In the genomic region with DNA sequence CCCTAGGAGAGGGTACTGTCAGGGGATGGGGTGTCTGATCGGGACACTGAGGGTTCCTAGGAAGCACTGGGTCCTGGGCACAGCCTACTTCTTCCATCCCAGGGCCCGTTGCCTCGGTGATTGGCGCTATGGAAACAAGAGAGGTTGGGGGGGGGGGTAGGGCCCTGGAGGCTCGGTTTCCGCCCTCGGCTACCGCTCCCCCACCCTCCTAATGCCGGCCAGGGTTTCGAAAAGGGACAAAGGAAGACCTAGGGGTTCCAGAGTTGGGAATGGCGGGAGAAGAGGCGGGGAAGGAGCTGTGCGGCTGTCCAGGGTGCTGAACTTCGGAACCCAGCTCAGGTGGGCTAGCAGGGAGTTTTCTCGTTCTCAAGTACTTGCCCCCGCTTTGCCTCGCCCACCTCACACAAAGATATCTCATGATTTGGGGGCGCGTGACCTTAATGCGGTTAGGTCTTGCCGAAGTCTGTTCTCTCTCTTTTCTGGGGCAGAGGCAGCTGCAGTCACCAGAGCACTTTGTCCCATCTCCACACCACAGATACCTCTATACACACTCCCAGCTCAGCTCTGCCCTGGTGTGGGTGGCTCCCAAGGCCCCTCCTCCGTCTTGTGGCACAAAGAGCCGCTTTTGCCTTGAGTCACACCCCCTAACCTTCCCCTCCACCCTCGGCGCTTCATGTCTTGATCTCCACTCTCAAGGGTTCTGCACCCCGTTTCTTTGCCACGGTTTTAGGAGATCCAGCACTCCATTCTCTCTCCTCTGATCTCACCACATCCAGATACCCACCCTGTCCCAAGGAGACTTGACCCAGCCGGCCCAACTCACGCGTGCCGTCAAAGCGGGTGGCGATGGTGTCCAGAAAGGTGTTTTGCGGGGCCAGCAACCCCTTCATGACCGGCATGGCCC, we compare ENCODE assay signal across 8 mouse cellular contexts. TPM values are rescaled to one million over a fixed set of nuclear protein-coding genes. Genes with fewer than 3 reads are reported as not detected.
A peak's percentile ranks its signal among the peaks of the same experiment; 100 is the strongest.
DNase-seq lines count a peak whose midpoint lies in the region; ATAC-seq lines count a peak whose summit lies in the region.

No protein-coding gene starts in this region.

- ATAC-seq in kidney, embryonic 14.5 days (ENCODE audit: low FRiP score, low TSS enrichment), result no peak; the same call in 1 of the 2 replicates
- ATAC-seq in granulocyte monocyte progenitor cell, adult 5-6 weeks (replicated peaks; ENCODE audit: poor library complexity, severe bottlenecking), result peak; percentile 17; the same call in 1 of the 2 replicates
- ATAC-seq in megakaryocyte-erythroid progenitor cell, adult 5-6 weeks (replicated peaks; ENCODE audit: low FRiP score, low TSS enrichment, poor library complexity, severe bottlenecking), result 0 out of 2 replicates have a peak, but pooled peaks have one; percentile 20

- H3K4me1 ChIP-seq in kidney, embryonic 14.5 days (ENCODE audit: control insufficient read depth, insufficient read depth, low read length), result peaks cover 6% of the 10 kb centered on the region; the same call in 1 of the 2 replicates

- DNase-seq in kidney, adult 9 months, result no peak
- peak; percentile 80 for DNase-seq in adrenal gland, postnatal 10 days
- DNase-seq in kidney, postnatal 10 days, result peak; percentile 80
- peak; percentile 85 for DNase-seq in testis, postnatal 10 days (ENCODE audit: low spot score)
- DNase-seq in frontal cortex, postnatal 36 days (ENCODE audit: low spot score in 2 of 2), result no peak

- no peak overlapping the region for H3K27ac ChIP-seq in kidney, embryonic 14.5 days (ENCODE audit: low read depth, low read length)

- H3K27me3 ChIP-seq in kidney, embryonic 14.5 days (ENCODE audit: control insufficient read depth, insufficient read depth, low read length), result peaks cover 21% of the 10 kb centered on the region

- 1% methylated on average over 35 of the region's 35 CpGs for WGBS in kidney, embryonic 14.5 days

- H3K9me3 ChIP-seq in kidney, embryonic 14.5 days (ENCODE audit: control insufficient read depth, low read length), result no peaks in the 10 kb centered on the region

- peak overlapping the region; percentile 51 for H3K4me2 ChIP-seq in kidney, embryonic 14.5 days (replicated peaks; ENCODE audit: low read depth, low read length)

- H3K36me3 ChIP-seq in kidney, embryonic 14.5 days (ENCODE audit: control insufficient read depth, insufficient read depth, low read length), result no peaks in the 10 kb centered on the region

- H3K4me3 ChIP-seq in kidney, embryonic 14.5 days (ENCODE audit: low read length), result peak overlapping the region; percentile 33

- no peak overlapping the region for H3K9ac ChIP-seq in kidney, embryonic 14.5 days (ENCODE audit: low read depth, low read length)

RNA-seq across cellular contexts. Expression of gene Kcnh4, which starts 0.8 kb away (rescaled TPM):
- 0.07 TPM in 1 of 2 replicates, not detected in the other for polyA plus RNA-seq in kidney, embryonic 14.5 days (2014; fragmentation: Nextera tagmentation; extraction: Ambion mirVana)
- under 1 TPM; 0.12 to 0.15 TPM for total RNA-seq in adrenal gland, postnatal 10 days (2021)
- not detected in 2 replicates for total RNA-seq in granulocyte monocyte progenitor cell, adult 5-6 weeks (2014; fragmentation: Nextera tagmentation)
- total RNA-seq in granulocyte monocyte progenitor cell, adult 5-6 weeks (2017), result not detected in 2 replicates
- 0.57 TPM in 1 of 2 replicates, not detected in the other for total RNA-seq in megakaryocyte-erythroid progenitor cell, adult 5-6 weeks (2014; fragmentation: Nextera tagmentation)
- total RNA-seq in megakaryocyte-erythroid progenitor cell, adult 5-6 weeks (2017), result not detected in 2 replicates

RNA-seq across cellular contexts. Expression of gene Hcrt, which starts 3.8 kb away (rescaled TPM):
- not detected in 2 replicates for polyA plus RNA-seq in kidney, embryonic 14.5 days (2014; fragmentation: Nextera tagmentation; extraction: Ambion mirVana)
- total RNA-seq in adrenal gland, postnatal 10 days (2021), result not detected
- total RNA-seq in granulocyte monocyte progenitor cell, adult 5-6 weeks (2014; fragmentation: Nextera tagmentation), result not detected in 2 replicates
- not detected in 2 replicates for total RNA-seq in granulocyte monocyte progenitor cell, adult 5-6 weeks (2017)
- not detected in 2 replicates for total RNA-seq in megakaryocyte-erythroid progenitor cell, adult 5-6 weeks (2014; fragmentation: Nextera tagmentation)
- not detected in 2 replicates for total RNA-seq in megakaryocyte-erythroid progenitor cell, adult 5-6 weeks (2017)

RNA-seq across cellular contexts. Expression of gene Ghdc, which starts 11.8 kb away (rescaled TPM):
- polyA plus RNA-seq in kidney, embryonic 14.5 days (2014; fragmentation: Nextera tagmentation; extraction: Ambion mirVana), result 3.6 and 4.5 TPM in 2 replicates
- total RNA-seq in adrenal gland, postnatal 10 days (2021), result 10 to 100 TPM; 14.1 to 15.7 TPM
- total RNA-seq in granulocyte monocyte progenitor cell, adult 5-6 weeks (2014; fragmentation: Nextera tagmentation), result 1.8 and 1.9 TPM in 2 replicates
- total RNA-seq in granulocyte monocyte progenitor cell, adult 5-6 weeks (2017), result 3.1 and 3.4 TPM in 2 replicates
- total RNA-seq in megakaryocyte-erythroid progenitor cell, adult 5-6 weeks (2014; fragmentation: Nextera tagmentation), result 1.5 and 8.0 TPM in 2 replicates
- 1.3 and 1.7 TPM in 2 replicates for total RNA-seq in megakaryocyte-erythroid progenitor cell, adult 5-6 weeks (2017)

RNA-seq across cellular contexts. Expression of gene Rab5c, which starts 20.9 kb away (rescaled TPM):
- polyA plus RNA-seq in kidney, embryonic 14.5 days (2014; fragmentation: Nextera tagmentation; extraction: Ambion mirVana), result 46.8 and 92.8 TPM in 2 replicates
- 100 to 1,000 TPM; 182 to 183 TPM for total RNA-seq in adrenal gland, postnatal 10 days (2021)
- 116 and 132 TPM in 2 replicates for total RNA-seq in granulocyte monocyte progenitor cell, adult 5-6 weeks (2014; fragmentation: Nextera tagmentation)
- 103 and 113 TPM in 2 replicates for total RNA-seq in granulocyte monocyte progenitor cell, adult 5-6 weeks (2017)
- total RNA-seq in megakaryocyte-erythroid progenitor cell, adult 5-6 weeks (2014; fragmentation: Nextera tagmentation), result 77.5 and 147 TPM in 2 replicates
- total RNA-seq in megakaryocyte-erythroid progenitor cell, adult 5-6 weeks (2017), result 81.5 and 95.4 TPM in 2 replicates

RNA-seq across cellular contexts. Expression of gene Hspb9, which starts 45.3 kb away (rescaled TPM):
- polyA plus RNA-seq in kidney, embryonic 14.5 days (2014; fragmentation: Nextera tagmentation; extraction: Ambion mirVana), result 0.47 TPM in 1 of 2 replicates, not detected in the other
- under 1 TPM in 1 of 2 experiments, not detected in 1; 0.64 TPM for total RNA-seq in adrenal gland, postnatal 10 days (2021)
- total RNA-seq in granulocyte monocyte progenitor cell, adult 5-6 weeks (2014; fragmentation: Nextera tagmentation), result not detected in 2 replicates
- not detected in 2 replicates for total RNA-seq in granulocyte monocyte progenitor cell, adult 5-6 weeks (2017)
- total RNA-seq in megakaryocyte-erythroid progenitor cell, adult 5-6 weeks (2014; fragmentation: Nextera tagmentation), result not detected in 2 replicates
- not detected in 2 replicates for total RNA-seq in megakaryocyte-erythroid progenitor cell, adult 5-6 weeks (2017)

Comparison
In these comparisons a context has a peak if more than half of its experiments do, and no peak if none do; other contexts are left out.
1. DNase-seq: peak in adrenal gland, postnatal 10 days (single experiment), kidney, postnatal 10 days (single experiment) and testis, postnatal 10 days (single experiment); none in kidney, adult 9 months (single experiment) and frontal cortex, postnatal 36 days (0 of 2).